Mouse (Mus musculus) ES-E14 (cell line): ENCODE measurements at regions not wholly inside any gene's neighbourhood (a gene's known extent, or its start where the extent isn't known, plus 50 kb on each side); places are given as distances from the start of the nearest gene placed in this dataset.

Source experiments
- HCFC1 ChIP-seq: IDR thresholded peaks from 2 replicates; pipeline ENCODE4 v1.6.1; 2012; ENCODE audit warnings: low read length, inconsistent platforms, borderline replicate concordance; ENCODE audit not compliant: insufficient read depth
- ZC3H11A ChIP-seq: IDR thresholded peaks from 2 replicates; pipeline ENCODE4 v1.6.1; 2012; ENCODE audit warnings: low read depth, mild to moderate bottlenecking, inconsistent platforms, low read length, borderline replicate concordance

- TF ChIP-seq ZC3H11A (no peak), HCFC1 (no peak)
These were observed 215.1 kb upstream of the Ptger4 start for GRCm38 (mm10) chr15:5459083-5459482.
